Mouse (Mus musculus) sigmoid colon, adult 10 weeks (tissue): Measurements from ENCODE around the gene Fam136a. TPM values are rescaled to one million over a fixed set of nuclear protein-coding genes. Genes with fewer than 3 reads are reported as not detected.

Experiments
- polyA plus RNA-seq: library from polyadenylated mRNA; stranded (reverse); fragments of 350-450 nt; fragmentation: Illumina TruSeq; extraction: RNeasy Lipid Tissue Mini Kit (QIAGEN cat#74804); gene quantifications from one replicate; pipeline ENCODE4 v1.2.3, GENCODE M21; 2014; ENCODE audit warnings: low read depth, low replicate concordance

Fam136a gene
- 72.4 TPM for polyA plus RNA-seq

DNA sequence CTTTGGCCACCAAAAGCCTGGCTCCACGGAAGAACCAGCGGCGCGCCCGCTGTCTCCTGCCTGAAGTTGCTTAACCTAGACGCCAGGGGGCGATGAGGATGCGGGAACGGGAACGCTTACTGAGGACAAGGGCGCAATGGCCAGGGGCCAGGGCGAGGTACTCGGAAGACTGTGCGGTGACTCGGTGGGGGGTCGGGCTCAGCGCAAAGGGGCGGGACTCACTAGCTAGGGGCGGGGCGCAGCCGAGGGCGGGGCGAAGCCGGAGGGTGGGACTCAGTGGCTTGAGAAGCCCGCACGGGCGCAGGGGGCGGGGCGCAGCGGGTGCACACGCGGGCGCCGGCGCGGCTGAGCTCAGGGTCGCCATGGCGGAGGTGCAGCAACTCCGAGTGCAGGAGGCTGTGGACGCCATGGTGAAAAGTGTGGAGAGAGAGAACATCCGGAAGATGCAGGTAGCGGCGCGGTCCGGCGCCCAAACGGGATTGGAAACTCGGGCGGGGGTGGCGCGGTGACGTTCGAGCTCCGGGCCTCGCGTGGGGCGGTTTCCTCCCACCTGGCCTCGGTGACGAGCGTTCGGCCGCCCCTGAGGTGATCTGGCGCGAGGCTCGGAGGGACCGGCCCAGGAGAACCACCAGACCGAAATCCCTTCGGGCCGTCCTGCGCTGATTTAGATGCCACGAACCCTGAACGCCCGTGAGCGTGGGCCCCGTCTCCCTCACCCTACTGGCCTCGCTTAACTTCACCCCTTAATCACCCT is at the start of gene Fam136a:
Gene Fam136a, plus strand, starts transcription at position 276 of the 754 bp plus-strand sequence.

DNA sequence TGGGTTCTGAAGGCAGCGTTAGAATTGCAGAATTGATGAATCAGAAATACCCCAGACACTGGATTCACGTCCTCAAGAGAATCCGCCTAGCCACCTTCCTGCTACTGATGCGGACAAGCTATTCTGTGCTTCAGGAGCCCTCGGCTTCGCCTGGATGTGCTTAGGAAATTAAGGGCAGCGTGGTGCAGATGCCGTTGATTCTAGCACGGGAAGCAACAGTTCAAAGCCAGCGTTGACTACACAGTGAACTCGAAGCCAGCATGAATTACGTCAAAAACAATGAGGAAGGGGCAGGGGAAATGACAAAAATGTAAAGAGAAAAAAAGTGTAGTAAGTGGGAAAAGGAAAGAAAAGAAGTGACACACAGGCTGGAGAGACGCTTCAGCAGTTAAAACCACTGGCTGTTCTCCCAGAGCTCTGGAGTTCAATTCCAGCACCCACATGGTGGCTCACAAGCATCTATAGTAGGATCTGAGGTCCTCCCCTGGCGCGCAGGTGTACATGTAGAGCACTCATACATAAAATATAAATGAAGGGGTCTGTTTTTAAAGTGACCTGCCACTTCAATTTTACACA is 5.4 kb downstream of the Fam136a start, which contains the start of gene Snrpg:
Gene Snrpg, plus strand, starts transcription at position 541 of the 576 bp plus-strand sequence.

GRCm38 (mm10) chr6:86396581-86397256 is 31.3 kb downstream of the Fam136a start, which contains the start of gene Pcyox1:
Pcyox1 (minus strand) TSS chr6:86397154.

GRCm38 (mm10) chr6:86404100-86404861 is 38.8 kb downstream of the Fam136a start, which contains the start of gene Tia1:
Tia1 (plus strand) TSS chr6:86404219.

Other genes starting within 250 kb of the Fam136a start
- gene Tgfa, start 170.4 kb upstream of the Fam136a start, polyA plus RNA-seq: 10.6 TPM
- 17.9 TPM for gene Snrpg, start 5.7 kb downstream of the Fam136a start, polyA plus RNA-seq
- gene Pcyox1, start 31.5 kb downstream of the Fam136a start, polyA plus RNA-seq: 66.1 TPM
- 173 TPM for gene Tia1, start 38.6 kb downstream of the Fam136a start, polyA plus RNA-seq
- gene Gm44790, start 61.0 kb downstream of the Fam136a start, polyA plus RNA-seq: not detected
- 7.2 TPM for gene C87436, start 72.7 kb downstream of the Fam136a start, polyA plus RNA-seq
- gene Pcbp1, start 160.7 kb downstream of the Fam136a start, polyA plus RNA-seq: 110 TPM